Mouse (Mus musculus): Measurements from ENCODE around the gene Med28. TPM values are rescaled to one million over a fixed set of nuclear protein-coding genes. Genes with fewer than 3 reads are reported as not detected.

Med28 gene
- polyA plus RNA-seq, 1 experiment from 2014 or later: 92.2 TPM

DNA sequence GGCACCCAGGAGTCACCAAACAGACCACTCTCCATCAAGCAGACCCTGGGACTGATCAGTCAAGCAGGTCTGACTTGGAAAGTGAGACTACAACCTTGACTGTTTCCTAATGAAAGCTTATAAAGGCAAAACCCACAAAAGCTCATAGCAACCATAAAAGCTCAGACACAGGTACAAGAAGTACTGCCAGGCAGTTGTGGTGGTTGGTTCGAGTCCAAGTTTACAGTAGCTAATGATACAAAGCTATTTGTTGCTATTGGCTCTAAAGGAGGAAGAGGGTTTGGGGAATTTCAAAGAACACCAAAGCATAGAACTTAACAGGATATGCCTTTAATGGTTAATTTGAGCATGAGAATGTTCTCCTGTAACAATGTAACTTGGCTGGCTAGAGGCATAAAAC lies 36.4 kb upstream of the Med28 start:
- no peak for ATAC-seq (ENCODE audit: insufficient read depth)
- H3K36me3 ChIP-seq (replicated peaks): no peaks in the 10 kb centered on the region
- WGBS (ENCODE audit: insufficient replicate concordance): 60% methylated on average over 1 of the region's 1 CpGs
- no peak overlapping the region for H3K27ac ChIP-seq (replicated peaks)
- H3K4me2 ChIP-seq: no peak overlapping the region
- H3K27me3 ChIP-seq: no peaks in the 10 kb centered on the region
- H3K9me3 ChIP-seq (replicated peaks): no peaks in the 10 kb centered on the region
- H3K4me3 ChIP-seq (replicated peaks): no peak overlapping the region
- no peaks in the 10 kb centered on the region for H3K4me1 ChIP-seq (replicated peaks)
- no peak overlapping the region for H3K9ac ChIP-seq

DNA sequence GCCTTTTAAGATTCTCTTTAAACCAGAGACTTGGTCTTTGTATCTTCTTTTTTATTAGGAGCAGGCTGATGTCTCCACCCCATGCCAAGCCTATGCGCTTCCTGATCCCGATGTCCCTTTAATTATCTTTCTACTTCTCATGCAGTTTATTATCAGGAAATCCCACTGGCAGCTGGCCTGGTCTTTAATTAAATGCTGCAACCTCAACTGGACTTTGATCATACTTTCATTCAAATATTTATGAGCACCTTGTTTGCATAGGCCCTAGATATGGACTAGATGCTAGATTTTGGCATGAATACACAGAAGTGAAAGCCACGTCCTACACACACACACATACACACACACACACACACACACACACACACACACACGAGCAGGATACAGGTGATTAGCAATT lies 28.3 kb upstream of the Med28 start:
- H3K4me2 ChIP-seq: no peak overlapping the region
- no peak for ATAC-seq (ENCODE audit: insufficient read depth)
- WGBS (ENCODE audit: insufficient replicate concordance): 57% methylated on average over 4 of the region's 4 CpGs
- H3K4me3 ChIP-seq (replicated peaks): no peak overlapping the region
- H3K27me3 ChIP-seq: 0 out of 2 replicates have a peak, but pooled peaks cover 9% of the 10 kb centered on the region
- H3K9ac ChIP-seq: no peak overlapping the region
- H3K27ac ChIP-seq (replicated peaks): no peak overlapping the region
- H3K4me1 ChIP-seq (replicated peaks): peaks cover 28% of the 10 kb centered on the region
- peaks cover 2% of the 10 kb centered on the region; the same call in 1 of the 2 replicates for H3K36me3 ChIP-seq (replicated peaks)
- H3K9me3 ChIP-seq (replicated peaks): no peaks in the 10 kb centered on the region

DNA sequence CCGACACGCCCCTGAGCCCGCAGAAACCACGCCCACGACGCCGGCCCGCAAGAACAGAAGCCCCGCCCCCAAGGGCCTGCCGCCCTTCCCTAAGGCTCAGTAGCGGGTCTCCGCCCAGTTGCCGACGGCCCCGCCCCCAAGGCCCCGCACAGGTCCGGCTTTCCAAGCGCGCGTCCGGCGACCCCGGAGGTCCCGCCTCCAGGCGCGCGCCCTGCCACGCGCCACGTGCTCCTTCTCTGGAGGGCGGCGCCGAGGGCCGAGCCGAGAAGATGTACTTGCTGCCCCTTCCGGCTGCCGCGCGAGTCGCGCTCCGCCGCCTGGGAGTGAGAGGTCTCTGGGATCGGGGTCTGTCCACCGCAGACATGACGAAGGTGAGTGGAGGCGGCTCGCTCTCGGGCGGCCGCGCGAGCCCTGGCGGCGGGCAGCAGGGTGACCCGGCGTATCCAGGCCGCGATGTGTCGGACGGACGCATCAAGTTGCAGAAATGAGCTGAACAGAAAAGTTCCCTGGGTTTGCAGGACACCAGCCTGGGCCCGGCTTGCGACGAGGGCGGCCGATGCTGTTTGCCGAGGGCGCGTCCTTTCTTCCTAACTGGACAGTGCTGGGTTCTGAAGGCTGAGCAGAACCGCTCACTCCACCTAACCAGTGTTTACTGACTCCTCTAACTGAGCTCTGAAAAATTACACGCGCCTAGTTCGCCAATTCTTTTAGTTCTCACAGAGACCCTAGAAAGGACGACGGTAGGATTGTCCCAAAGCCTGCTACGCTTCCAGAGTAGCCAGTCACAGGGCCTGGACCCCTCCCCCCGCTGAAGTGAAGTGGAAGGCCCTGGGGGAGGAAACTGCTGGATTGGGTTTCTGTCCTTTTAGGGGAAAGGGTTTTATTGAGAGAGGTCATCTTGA lies 26.6 kb upstream of the Med28 start, which contains the start of gene Lap3:
Gene Lap3 (plus strand): TSS at position 184 of the 902 bp plus-strand sequence.
- Histone ChIP-seq H3K9me3 (replicated peaks) (no peaks in the 10 kb centered on the region), H3K4me1 (replicated peaks) (peaks cover 28% of the 10 kb centered on the region), H3K9ac (peak within 1 kb of the TSS; percentile 66), H3K4me3 (replicated peaks) (peak within 1 kb of the TSS; percentile 72), H3K36me3 (replicated peaks) (peaks cover 17% of the 10 kb centered on the region), H3K4me2 (peak within 1 kb of the TSS; percentile 98), H3K27me3 (0 out of 2 replicates have a peak, but pooled peaks cover 9% of the 10 kb centered on the region), H3K27ac (replicated peaks) (peak within 1 kb of the TSS; percentile 41; the same call in 1 of the 2 replicates)
- WGBS (ENCODE audit: insufficient replicate concordance): under 1% methylated on average over 78 of the region's 78 CpGs
- peak; percentile 95 for ATAC-seq (ENCODE audit: insufficient read depth)

GRCm38 (mm10) chr5:45494093-45494755 lies 25.8 kb upstream of the Med28 start:
- peaks cover 23% of the 10 kb centered on the region for H3K36me3 ChIP-seq (replicated peaks)
- 0 out of 2 replicates have a peak, but pooled peaks cover 9% of the 10 kb centered on the region for H3K27me3 ChIP-seq
- H3K4me3 ChIP-seq (replicated peaks): peak overlapping the region; percentile 72
- no peak overlapping the region for H3K27ac ChIP-seq (replicated peaks)
- WGBS (ENCODE audit: insufficient replicate concordance): 41% methylated on average over 9 of the region's 9 CpGs
- ATAC-seq (ENCODE audit: insufficient read depth): no peak
- peaks cover 28% of the 10 kb centered on the region for H3K4me1 ChIP-seq (replicated peaks)
- H3K9ac ChIP-seq: peak overlapping the region; percentile 66
- no peaks in the 10 kb centered on the region for H3K9me3 ChIP-seq (replicated peaks)
- peak overlapping the region; percentile 98 for H3K4me2 ChIP-seq

- Histone ChIP-seq H3K4me3 (replicated peaks) (no peak overlapping the region), H3K4me1 (replicated peaks) (peaks cover 28% of the 10 kb centered on the region), H3K36me3 (replicated peaks) (peaks cover 30% of the 10 kb centered on the region), H3K27ac (replicated peaks) (no peak overlapping the region), H3K27me3 (0 out of 2 replicates have a peak, but pooled peaks cover 9% of the 10 kb centered on the region), H3K9ac (no peak overlapping the region), H3K9me3 (replicated peaks) (no peaks in the 10 kb centered on the region), H3K4me2 (no peak overlapping the region)
- no peak for ATAC-seq (ENCODE audit: insufficient read depth)
- WGBS (ENCODE audit: insufficient replicate concordance): 78% methylated on average over 3 of the region's 3 CpGs
Measured at GRCm38 (mm10) chr5:45495429-45495975, 24.5 kb upstream of the Med28 start.

DNA sequence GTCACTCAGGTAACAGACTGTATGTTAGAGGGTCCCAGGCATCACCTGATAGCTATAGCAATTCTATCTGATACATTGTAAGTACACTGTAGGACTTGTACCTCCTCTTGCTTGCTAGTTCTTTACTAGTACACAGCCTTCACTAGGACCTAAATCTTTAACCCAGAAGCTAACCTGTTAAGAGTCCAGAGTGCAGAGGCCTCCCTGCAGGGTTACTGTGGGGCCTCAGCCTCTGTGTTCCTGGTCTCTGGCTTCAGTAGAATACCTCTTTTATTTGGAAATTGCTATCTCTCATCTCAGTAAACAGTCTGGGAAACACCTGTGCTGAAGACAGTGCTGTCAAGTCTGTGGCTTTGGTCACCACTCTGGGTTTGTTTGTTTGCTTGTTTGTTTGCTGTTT lies 24.0 kb upstream of the Med28 start:
- Histone ChIP-seq H3K4me2 (no peak overlapping the region), H3K9me3 (replicated peaks) (no peaks in the 10 kb centered on the region), H3K4me3 (replicated peaks) (no peak overlapping the region), H3K27me3 (0 out of 2 replicates have a peak, but pooled peaks cover 9% of the 10 kb centered on the region), H3K4me1 (replicated peaks) (peaks cover 28% of the 10 kb centered on the region), H3K27ac (replicated peaks) (no peak overlapping the region), H3K9ac (no peak overlapping the region), H3K36me3 (replicated peaks) (peaks cover 34% of the 10 kb centered on the region)
- no peak for ATAC-seq (ENCODE audit: insufficient read depth)

DNA sequence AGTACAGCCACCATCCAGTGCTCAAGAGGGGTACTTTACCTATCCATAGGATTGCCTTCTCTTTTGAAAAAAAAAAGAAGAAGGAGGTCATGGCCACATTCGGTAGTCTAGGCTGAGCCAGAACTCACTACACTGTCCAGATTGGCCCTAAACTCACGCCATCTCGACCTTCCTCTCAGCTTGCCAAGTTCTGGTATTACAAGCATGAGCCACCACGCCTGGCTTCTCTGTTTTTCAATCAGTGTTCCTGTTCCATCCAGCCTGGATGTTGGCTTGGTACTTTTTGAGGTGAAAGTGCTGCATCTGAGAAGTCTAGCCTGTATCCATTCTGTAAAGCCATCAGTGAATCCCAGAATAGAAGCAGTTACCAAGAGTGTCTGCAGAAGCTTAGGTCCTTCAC lies 23.6 kb upstream of the Med28 start:
- no peak overlapping the region for H3K27ac ChIP-seq (replicated peaks)
- WGBS (ENCODE audit: insufficient replicate concordance): 64% methylated on average over 4 of the region's 4 CpGs
- H3K9ac ChIP-seq: no peak overlapping the region

GRCm38 (mm10) chr5:45496930-45497550 lies 23.0 kb upstream of the Med28 start:
- Histone ChIP-seq H3K27me3 (no peaks in the 10 kb centered on the region), H3K4me1 (replicated peaks) (peaks cover 28% of the 10 kb centered on the region), H3K9ac (no peak overlapping the region), H3K4me3 (replicated peaks) (no peak overlapping the region), H3K9me3 (replicated peaks) (no peaks in the 10 kb centered on the region), H3K27ac (replicated peaks) (no peak overlapping the region), H3K36me3 (replicated peaks) (peaks cover 43% of the 10 kb centered on the region), H3K4me2 (no peak overlapping the region)
- WGBS (ENCODE audit: insufficient replicate concordance): 76% methylated on average over 12 of the region's 12 CpGs
- ATAC-seq (ENCODE audit: insufficient read depth): no peak

More for the DNA sequence above, 23.6 kb upstream of the Med28 start:
- H3K4me2 ChIP-seq: no peak overlapping the region
- peaks cover 37% of the 10 kb centered on the region for H3K36me3 ChIP-seq (replicated peaks)
- no peak overlapping the region for H3K4me3 ChIP-seq (replicated peaks)
- H3K27me3 ChIP-seq: 0 out of 2 replicates have a peak, but pooled peaks cover 5% of the 10 kb centered on the region
- peaks cover 28% of the 10 kb centered on the region for H3K4me1 ChIP-seq (replicated peaks)
- no peaks in the 10 kb centered on the region for H3K9me3 ChIP-seq (replicated peaks)
- ATAC-seq (ENCODE audit: insufficient read depth): no peak

DNA sequence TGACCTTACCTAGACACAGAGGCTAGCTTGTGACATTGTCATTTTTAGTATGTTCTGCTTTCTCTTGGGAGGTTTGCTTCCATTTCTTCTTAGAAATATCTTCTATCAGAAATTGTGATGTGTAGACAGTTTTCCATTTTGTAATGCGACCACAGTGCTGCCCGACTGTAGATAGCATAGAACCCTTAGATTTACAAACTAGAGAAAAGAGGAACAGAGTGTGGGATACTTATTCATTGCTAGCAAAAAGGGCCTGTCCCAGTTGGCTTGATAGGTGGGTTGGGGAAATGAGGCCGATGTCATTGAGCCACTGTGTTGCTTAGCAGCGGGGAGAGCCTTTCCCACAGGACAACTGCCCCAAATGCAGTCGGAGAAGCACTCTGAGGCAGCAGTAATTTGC lies 22.5 kb upstream of the Med28 start:
- 78% methylated on average over 5 of the region's 5 CpGs for whole genome bisulfite sequencing (ENCODE audit: insufficient replicate concordance)
- peaks cover 28% of the 10 kb centered on the region for H3K4me1 ChIP-seq (replicated peaks)
- no peaks in the 10 kb centered on the region for H3K9me3 ChIP-seq (replicated peaks)
- H3K27ac ChIP-seq (replicated peaks): no peak overlapping the region
- H3K27me3 ChIP-seq: no peaks in the 10 kb centered on the region
- H3K4me2 ChIP-seq: no peak overlapping the region
- no peak overlapping the region for H3K4me3 ChIP-seq (replicated peaks)
- H3K9ac ChIP-seq: no peak overlapping the region
- no peak for ATAC-seq (ENCODE audit: insufficient read depth)
- H3K36me3 ChIP-seq (replicated peaks): peaks cover 47% of the 10 kb centered on the region

- WGBS (ENCODE audit: insufficient replicate concordance): 74% methylated on average over 7 of the region's 7 CpGs
- peaks cover 43% of the 10 kb centered on the region for H3K36me3 ChIP-seq (replicated peaks)
- H3K4me2 ChIP-seq: no peak overlapping the region
- H3K9ac ChIP-seq: no peak overlapping the region
- H3K9me3 ChIP-seq (replicated peaks): no peaks in the 10 kb centered on the region
- ATAC-seq (ENCODE audit: insufficient read depth): no peak
- no peak overlapping the region for H3K27ac ChIP-seq (replicated peaks)
- H3K27me3 ChIP-seq: no peaks in the 10 kb centered on the region
- H3K4me3 ChIP-seq (replicated peaks): no peak overlapping the region
- H3K4me1 ChIP-seq (replicated peaks): no peaks in the 10 kb centered on the region
Measured at GRCm38 (mm10) chr5:45510071-45510470, 10.0 kb upstream of the Med28 start.
